Comparison of ENCODE assay signal across 1 mouse cellular context in the genomic region with DNA sequence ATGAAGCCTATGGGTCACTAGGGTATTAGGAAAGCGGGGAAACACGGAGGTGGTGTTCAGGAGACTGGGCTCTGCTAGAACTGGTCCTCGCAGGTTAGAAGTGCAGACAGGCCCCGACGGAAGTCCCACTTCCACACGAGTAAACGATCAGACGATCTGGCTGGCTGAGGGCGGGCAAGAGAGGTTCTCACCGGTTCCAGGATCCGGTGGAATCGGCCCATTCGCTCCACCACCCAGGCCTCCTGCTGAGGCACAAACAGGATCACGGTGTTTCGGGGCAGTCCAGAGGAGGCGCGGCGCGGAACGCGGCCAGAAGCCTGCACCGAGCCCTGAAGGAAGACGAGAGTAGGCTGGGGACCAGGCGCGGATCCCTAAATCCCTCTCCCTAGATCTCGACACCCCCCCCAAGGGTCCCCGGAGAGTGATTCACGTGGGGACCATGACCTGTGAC.
TF ChIP-seq lines count a peak whose summit lies in the region.

No protein-coding gene starts in this region.

TF ChIP-seq in CH12.LX, 34 proteins besides CTCF, POLR2A, EP300 and RAD21:
- no peak for TF ChIP-seq MYC (IDR thresholded peaks at IDR 0.05; ENCODE audit: low read depth, low read length)
- no peak for TF ChIP-seq UBTF (IDR thresholded peaks at IDR 0.05; ENCODE audit: low read depth, low read length)
- no peak for TF ChIP-seq ELF1 (IDR thresholded peaks at IDR 0.05; ENCODE audit: low read depth, low read length)
- no peak for TF ChIP-seq USF2 (conservative IDR thresholded peaks at IDR 0.05; ENCODE audit: low read depth, low read length)
- no peak for TF ChIP-seq BHLHE40 (IDR thresholded peaks at IDR 0.05; ENCODE audit: low read depth, low read length)
- no peak for TF ChIP-seq MAZ (IDR thresholded peaks at IDR 0.05; ENCODE audit: low read depth, low read length)
- TF ChIP-seq ZC3H11A (IDR thresholded peaks at IDR 0.05; ENCODE audit: low read depth, low read length): no peak
- TF ChIP-seq MXI1 (IDR thresholded peaks at IDR 0.05; ENCODE audit: low read depth, low read length): no peak
- no peak for TF ChIP-seq ZKSCAN1 (IDR thresholded peaks at IDR 0.05; ENCODE audit: borderline replicate concordance, low read depth, low read length)
- no peak for TF ChIP-seq CHD2 (IDR thresholded peaks at IDR 0.05; ENCODE audit: low read length)
- TF ChIP-seq MEF2A (IDR thresholded peaks at IDR 0.05; ENCODE audit: borderline replicate concordance, low read depth, low read length): no peak
